Mouse (Mus musculus) activated CD4-positive, CD25-positive, alpha-beta regulatory T cell, adult 4 months (primary cell): ENCODE measurements around the gene Dock3. TPM values are rescaled to one million over a fixed set of nuclear protein-coding genes. Genes with fewer than 3 reads are reported as not detected.

Experiments
- ATAC-seq: one replicate; pipeline ENCODE4 v1.8.0; 2017
- polyA plus RNA-seq, 2 experiments: library from polyadenylated mRNA; unstranded; fragments of 100-300 nt; shearing (Covaris generic); gene quantifications; one replicate each; pipeline ENCODE4 v1.2.1; 2017

Dock3 gene
- polyA plus RNA-seq, 2 experiments from 2014 or later: 0.24 TPM; not detected in 1

DNA sequence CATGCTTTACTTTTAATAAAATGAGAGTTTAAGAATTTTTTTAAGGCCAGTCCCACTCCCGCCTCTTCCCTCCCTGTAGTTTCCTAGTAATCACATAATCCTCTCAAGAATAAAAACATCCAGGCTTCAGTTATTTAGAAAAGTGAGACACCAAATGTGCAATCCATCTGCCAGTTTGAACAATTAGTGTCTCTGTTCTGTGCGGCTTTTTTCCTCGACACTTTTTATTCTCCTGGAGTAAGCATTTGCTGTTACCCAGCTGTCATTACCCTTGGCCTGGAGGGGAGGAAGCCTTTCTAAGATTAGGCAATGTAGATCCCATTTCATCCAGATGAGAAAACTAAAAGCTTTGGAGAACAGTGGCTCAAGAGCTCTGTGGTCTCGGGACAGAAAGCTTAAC lies 221.9 kb downstream of the Dock3 start:
- ATAC-seq: no peak

GRCm38 (mm10) chr9:107003187-107003586 lies 228.5 kb downstream of the Dock3 start:
- ATAC-seq: no peak

DNA sequence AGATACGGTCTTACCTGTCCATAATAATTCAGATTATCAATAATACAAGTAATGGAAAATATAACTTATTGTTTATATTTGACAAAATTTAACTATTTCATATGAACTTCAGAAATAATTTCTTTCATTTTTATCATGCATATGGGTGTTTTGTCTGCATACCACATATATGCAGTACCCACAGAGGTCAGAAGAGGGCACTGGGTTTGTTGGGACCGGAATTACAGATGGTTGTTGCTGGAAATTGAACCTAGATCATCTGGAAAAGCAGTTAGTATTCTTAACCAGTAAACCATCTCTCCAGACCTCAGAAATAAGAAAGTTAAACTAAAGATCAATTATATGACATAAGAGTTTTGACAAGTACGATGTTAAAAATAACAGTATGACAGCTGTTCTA lies 261.0 kb downstream of the Dock3 start:
- no peak for ATAC-seq

DNA sequence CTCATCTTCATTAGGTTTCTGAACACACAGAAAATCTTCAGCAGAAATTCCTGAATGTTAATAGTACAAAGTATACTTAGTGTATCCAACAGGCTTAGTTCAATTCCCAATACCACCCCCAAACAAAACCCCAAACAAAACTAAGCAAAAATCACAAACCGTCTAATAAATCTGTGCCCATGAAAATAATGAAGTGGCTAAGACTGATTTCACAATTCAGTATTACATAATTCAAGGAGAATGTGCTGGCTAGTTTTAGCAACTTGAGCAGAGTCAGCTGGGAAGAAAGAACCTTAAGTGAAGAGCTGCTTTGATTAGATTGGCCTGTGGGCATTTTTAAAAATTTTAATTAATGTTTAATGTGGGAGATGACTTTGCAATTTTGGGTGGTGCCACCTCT lies 273.3 kb downstream of the Dock3 start:
- no peak for ATAC-seq

DNA sequence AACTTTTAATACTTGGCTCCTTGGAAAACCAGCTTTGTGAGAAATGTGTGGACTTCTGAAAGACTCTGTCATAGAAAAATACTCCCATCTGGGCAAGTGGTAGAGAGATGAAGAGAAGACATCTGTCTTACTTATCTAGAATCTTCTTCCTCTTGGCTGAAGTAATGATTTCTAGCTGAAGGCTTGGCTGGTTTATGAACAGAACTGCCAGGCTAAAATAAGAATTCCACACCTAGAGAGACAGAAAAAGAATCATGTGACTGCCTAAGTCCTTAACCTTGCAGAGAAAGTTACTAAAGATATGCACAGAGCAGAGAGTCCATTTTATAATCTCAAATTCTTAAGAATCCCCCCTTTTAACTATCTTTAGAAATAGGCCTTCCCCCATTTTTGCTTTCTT lies 276.2 kb downstream of the Dock3 start:
- no peak for ATAC-seq

DNA sequence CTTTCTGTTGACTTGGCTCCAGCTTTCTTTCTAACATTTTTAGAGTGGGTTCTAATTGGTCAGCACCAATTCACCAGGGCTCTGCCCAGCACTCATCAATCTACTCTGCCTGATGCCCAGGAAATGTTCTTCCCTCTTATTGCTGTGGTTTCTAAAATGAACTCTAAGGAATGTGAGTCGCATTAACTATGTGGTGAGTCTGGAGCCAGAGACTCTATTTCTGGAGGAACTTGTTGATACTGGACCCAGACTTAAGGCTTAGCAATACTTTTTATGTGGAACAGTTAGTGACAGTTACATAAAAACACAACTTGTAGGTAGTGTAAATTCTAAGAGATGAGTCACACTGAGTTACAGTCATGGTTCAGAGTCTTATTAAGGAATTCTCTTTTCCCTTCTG lies 296.7 kb downstream of the Dock3 start:
- ATAC-seq: no peak

- no peak for ATAC-seq
Observed at GRCm38 (mm10) chr9:106914878-106915277, 316.8 kb downstream of the Dock3 start.

GRCm38 (mm10) chr9:106913759-106914158 lies 317.9 kb downstream of the Dock3 start:
- no peak for ATAC-seq

GRCm38 (mm10) chr9:106911624-106912023 lies 320.1 kb downstream of the Dock3 start:
- no peak for ATAC-seq

GRCm38 (mm10) chr9:106908715-106909114 lies 323.0 kb downstream of the Dock3 start:
- no peak for ATAC-seq

GRCm38 (mm10) chr9:106908174-106908573 lies 323.5 kb downstream of the Dock3 start:
- ATAC-seq: no peak

GRCm38 (mm10) chr9:106906597-106906996 lies 325.1 kb downstream of the Dock3 start:
- no peak for ATAC-seq

GRCm38 (mm10) chr9:106903791-106904134 lies 327.9 kb downstream of the Dock3 start:
- no peak for ATAC-seq

GRCm38 (mm10) chr9:106903099-106903790 lies 328.5 kb downstream of the Dock3 start:
- ATAC-seq: no peak

DNA sequence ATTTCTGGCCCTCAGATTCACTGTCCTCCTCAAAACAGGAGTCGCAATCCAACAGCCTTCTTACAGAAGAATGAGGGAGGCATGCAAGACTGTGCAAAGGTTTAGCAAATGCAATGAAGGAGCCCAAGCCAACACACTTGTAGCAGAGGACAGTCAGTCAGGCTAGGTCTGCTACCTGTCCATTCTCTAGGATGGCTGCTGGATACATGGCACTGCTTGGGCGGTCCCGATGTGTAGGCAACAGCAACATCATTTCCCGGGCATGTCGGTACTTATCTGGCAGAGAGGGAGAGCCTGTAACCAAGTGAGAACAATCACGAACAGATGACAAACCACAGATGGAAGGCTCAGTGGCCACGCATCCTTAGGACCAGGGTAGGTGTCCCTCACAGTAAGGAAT lies 330.1 kb downstream of the Dock3 start:
- no peak for ATAC-seq

- no peak for ATAC-seq
Observed at GRCm38 (mm10) chr9:106898901-106899300, 332.8 kb downstream of the Dock3 start.

DNA sequence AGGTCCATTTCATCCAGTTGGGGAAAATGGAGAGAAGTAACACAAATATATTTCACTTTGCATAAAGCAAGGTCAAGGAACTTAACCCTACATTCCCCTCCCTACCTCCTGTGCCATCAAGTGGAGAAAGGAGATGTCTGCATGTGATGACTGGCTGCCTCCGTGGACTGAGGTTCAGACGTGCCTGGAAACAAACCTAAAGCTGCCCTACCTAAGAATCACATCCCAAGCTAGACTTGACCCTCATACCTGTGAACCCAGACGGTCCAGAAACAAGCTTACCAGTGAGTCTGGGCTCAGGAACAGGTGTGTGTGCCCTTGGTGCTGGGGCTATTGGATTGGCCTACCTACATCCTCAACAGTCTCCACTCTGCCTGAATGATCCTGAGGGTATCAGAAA lies 338.4 kb downstream of the Dock3 start:
- no peak for ATAC-seq

GRCm38 (mm10) chr9:106892552-106892875 lies 339.2 kb downstream of the Dock3 start:
- ATAC-seq: no peak

DNA sequence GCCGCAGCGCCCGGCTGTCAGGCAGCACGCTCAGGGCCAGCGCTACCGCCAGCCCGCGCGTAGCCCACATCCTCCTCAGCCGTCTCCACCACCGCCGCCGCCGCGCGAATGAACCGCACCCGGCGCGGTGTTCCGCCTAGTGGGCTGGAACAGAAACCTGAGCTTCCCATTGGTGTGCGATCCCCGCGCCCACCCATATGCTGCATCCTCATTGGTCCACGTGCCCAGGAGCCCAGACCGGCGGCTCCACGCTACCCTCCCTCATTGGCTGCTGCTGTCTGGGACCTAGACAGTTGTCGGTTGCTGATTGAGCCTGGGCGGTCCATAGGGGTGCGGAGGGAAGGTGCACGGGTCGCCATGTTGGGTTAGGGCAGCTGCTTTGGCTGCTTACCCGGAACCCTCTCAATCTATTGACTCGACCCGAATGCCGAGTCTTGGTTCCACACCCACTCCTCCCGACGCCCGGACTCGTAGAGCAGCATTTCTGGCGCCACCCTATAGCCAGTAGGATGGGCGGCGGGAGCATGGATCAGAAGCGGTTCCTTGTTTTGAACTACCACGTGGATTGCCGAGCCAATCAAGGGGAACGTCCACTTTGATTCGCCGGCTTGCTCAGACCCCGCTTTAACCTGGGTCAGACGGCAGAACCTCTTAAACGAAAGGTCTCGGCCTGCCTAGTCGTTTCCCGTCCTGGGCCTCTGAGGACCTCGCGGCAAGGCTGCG lies 339.7 kb downstream of the Dock3 start, which contains the start of gene Manf:
Manf (minus strand) TSS at position 151 of the 723 bp plus-strand sequence.
- ATAC-seq: peak; percentile 90

- ATAC-seq: no peak
Observed at GRCm38 (mm10) chr9:106891341-106891741, 340.4 kb downstream of the Dock3 start.

DNA sequence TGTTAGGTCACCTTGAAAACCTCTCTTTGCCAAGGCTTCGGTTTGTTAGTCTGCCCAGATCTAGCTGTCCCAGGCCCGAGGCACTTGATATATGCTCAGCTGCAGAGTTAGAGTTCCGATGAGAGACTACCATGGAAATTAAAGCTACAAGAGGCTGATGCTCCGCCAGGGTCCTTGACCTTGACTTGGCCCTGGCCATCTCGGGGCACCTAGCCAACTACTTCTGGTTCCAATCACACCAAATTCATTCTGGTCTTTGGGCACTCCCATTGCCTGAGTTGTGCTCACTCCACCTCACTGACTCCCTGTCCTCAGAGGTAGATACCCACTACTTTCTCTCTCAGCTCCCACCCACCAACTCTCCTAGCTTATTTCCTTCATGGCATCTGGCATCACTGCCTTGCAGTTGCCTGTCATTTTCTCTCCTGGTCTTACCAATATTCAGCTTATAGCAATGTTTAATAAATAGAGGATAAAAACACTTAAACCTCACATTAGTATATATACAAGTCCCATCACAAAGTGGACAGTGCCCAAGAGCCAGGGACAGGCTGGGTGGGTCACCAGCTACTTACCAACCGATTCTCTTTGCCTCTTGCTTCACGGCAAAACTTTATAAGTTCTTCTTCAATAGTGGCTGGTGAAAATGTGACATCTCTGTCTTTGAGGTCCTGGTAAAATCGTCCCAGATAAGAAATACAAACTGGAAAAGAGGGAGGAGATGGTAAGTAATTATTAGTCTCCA lies 341.0 kb downstream of the Dock3 start:
- ATAC-seq: no peak

- no peak for ATAC-seq
Observed at GRCm38 (mm10) chr9:106889321-106889720, 342.4 kb downstream of the Dock3 start.

- ATAC-seq: no peak
Observed at GRCm38 (mm10) chr9:106888346-106888745, 343.4 kb downstream of the Dock3 start.
